Mouse (Mus musculus) hindbrain, embryonic 15.5 days (tissue): ENCODE results near the gene Krt8. TPM values are rescaled to one million over a fixed set of nuclear protein-coding genes. Genes with fewer than 3 reads are reported as not detected.
A peak's percentile ranks its signal among the peaks of the same experiment; 100 is the strongest.

Experiments used
- ATAC-seq: fragments of 200-750 bp; cut with Nextera tagmentation; 2 replicates; pipeline ENCODE4 v1.8.0; 2017; ENCODE audit warnings: low read depth, moderate number of reproducible peaks, moderate TSS enrichment; ENCODE audit not compliant: low FRiP score
- H3K27ac ChIP-seq: fragments of 300-500 bp; sonication (generic); replicated peaks from 2 replicates; pipeline ENCODE4 v1.5.1; 2015; ENCODE audit warnings: mild to moderate bottlenecking, inconsistent platforms
- H3K27me3 ChIP-seq: fragments of 300-500 bp; sonication (generic); 2 replicates; pipeline ENCODE4 v1.6.1; 2015; ENCODE audit warnings: control low read depth, inconsistent platforms
- H3K36me3 ChIP-seq: fragments of 300-500 bp; sonication (generic); 2 replicates; pipeline ENCODE4 v1.6.1; 2015; ENCODE audit warnings: control low read depth, inconsistent platforms
- H3K4me1 ChIP-seq: fragments of 300-500 bp; sonication (generic); replicated peaks from 2 replicates; pipeline ENCODE4 v1.6.1; 2015; ENCODE audit warnings: control low read depth, inconsistent platforms
- H3K4me2 ChIP-seq: fragments of 300-500 bp; sonication (generic); 2 replicates; pipeline ENCODE4 v1.6.1; 2015; ENCODE audit warnings: moderate library complexity, mild to moderate bottlenecking, inconsistent platforms
- H3K4me3 ChIP-seq: fragments of 300-500 bp; sonication (generic); 2 replicates; pipeline ENCODE4 v1.5.1; 2015; ENCODE audit warnings: mild to moderate bottlenecking, inconsistent platforms
- H3K9ac ChIP-seq: fragments of 300-500 bp; sonication (generic); 2 replicates; pipeline ENCODE4 v1.6.1; 2015; ENCODE audit warnings: inconsistent platforms
- H3K9me3 ChIP-seq: fragments of 300-500 bp; sonication (generic); 2 replicates; pipeline ENCODE4 v1.6.1; 2016; ENCODE audit warnings: control low read depth, inconsistent platforms
- WGBS: fragments of 180-500 bp; shearing (Covaris S2); methylation state at CpG from one replicate; pipeline ENCODE4 v1.1.7; 2015; 5-methylcytosine and 5-hydroxymethylcytosine counted together
- polyA plus RNA-seq: library from polyadenylated mRNA; unstranded; fragments of >200 nt; fragmentation: Nextera tagmentation; extraction: Ambion mirVana; gene quantifications from 2 replicates; pipeline ENCODE4 v1.2.1, GENCODE M21; 2015

The Krt8 gene
- polyA plus RNA-seq, 1 experiment from 2014 or later, result 4.6 TPM

- no peak overlapping the region for H3K9ac ChIP-seq
- H3K9me3 ChIP-seq, result no peaks in the 10 kb centered on the region
- WGBS, result 9% methylated on average over 19 of the region's 22 CpGs
- H3K27ac ChIP-seq, result no peak overlapping the region
- ATAC-seq, result no peak
- no peaks in the 10 kb centered on the region for H3K36me3 ChIP-seq
- no peak overlapping the region for H3K4me3 ChIP-seq
- peak overlapping the region; percentile 36 for H3K4me2 ChIP-seq
- peaks cover 47% of the 10 kb centered on the region for H3K27me3 ChIP-seq
- peaks cover 21% of the 10 kb centered on the region for H3K4me1 ChIP-seq
Measured at GRCm38 (mm10) chr15:102025136-102025872, 21.0 kb upstream of the Krt8 start.

GRCm38 (mm10) chr15:102023888-102024287, 19.6 kb upstream of the Krt8 start:
- no peak for ATAC-seq
- Histone ChIP-seq H3K36me3 (no peaks in the 10 kb centered on the region), H3K4me1 (peaks cover 21% of the 10 kb centered on the region), H3K27me3 (peaks cover 43% of the 10 kb centered on the region), H3K9me3 (no peaks in the 10 kb centered on the region), H3K4me3 (no peak overlapping the region), H3K27ac (no peak overlapping the region), H3K9ac (no peak overlapping the region), H3K4me2 (no peak overlapping the region)
- WGBS, result 65% methylated on average over 8 of the region's 8 CpGs

- Histone ChIP-seq H3K27ac (no peak overlapping the region), H3K4me3 (no peak overlapping the region), H3K4me1 (peaks cover 15% of the 10 kb centered on the region), H3K9ac (no peak overlapping the region), H3K9me3 (no peaks in the 10 kb centered on the region), H3K4me2 (no peak overlapping the region), H3K27me3 (peaks cover 30% of the 10 kb centered on the region), H3K36me3 (no peaks in the 10 kb centered on the region)
- ATAC-seq, result no peak
- 35% methylated on average over 8 of the region's 8 CpGs for WGBS
Measured at GRCm38 (mm10) chr15:102022481-102022880, 18.2 kb upstream of the Krt8 start.

GRCm38 (mm10) chr15:102017918-102018463, 13.7 kb upstream of the Krt8 start:
- Histone ChIP-seq H3K9ac (no peak overlapping the region), H3K4me2 (no peak overlapping the region), H3K27me3 (no peaks in the 10 kb centered on the region), H3K4me1 (peaks cover 3% of the 10 kb centered on the region; the same call in 1 of the 2 replicates), H3K27ac (no peak overlapping the region), H3K9me3 (no peaks in the 10 kb centered on the region), H3K36me3 (no peaks in the 10 kb centered on the region), H3K4me3 (no peak overlapping the region)
- ATAC-seq, result no peak
- WGBS, result 34% methylated on average over 7 of the region's 7 CpGs

- no peaks in the 10 kb centered on the region for H3K36me3 ChIP-seq
Measured at GRCm38 (mm10) chr15:102016787-102017186, 12.5 kb upstream of the Krt8 start.

GRCm38 (mm10) chr15:102016096-102016495, 11.8 kb upstream of the Krt8 start:
- no peaks in the 10 kb centered on the region for H3K27me3 ChIP-seq
- H3K4me1 ChIP-seq, result peaks cover 3% of the 10 kb centered on the region; the same call in 1 of the 2 replicates
- no peak for ATAC-seq
- WGBS, result 58% methylated on average over 3 of the region's 3 CpGs
- H3K4me2 ChIP-seq, result no peak overlapping the region
- H3K27ac ChIP-seq, result no peak overlapping the region
- no peak overlapping the region for H3K9ac ChIP-seq
- H3K4me3 ChIP-seq, result no peak overlapping the region
- no peaks in the 10 kb centered on the region for H3K36me3 ChIP-seq
- no peaks in the 10 kb centered on the region for H3K9me3 ChIP-seq

More at GRCm38 (mm10) chr15:102016787-102017186, 12.5 kb upstream of the Krt8 start:
- no peak overlapping the region for H3K9ac ChIP-seq
- peaks cover 3% of the 10 kb centered on the region; the same call in 1 of the 2 replicates for H3K4me1 ChIP-seq
- H3K4me3 ChIP-seq, result no peak overlapping the region
- no peak for ATAC-seq
- 29% methylated on average over 7 of the region's 7 CpGs for WGBS
- H3K27me3 ChIP-seq, result no peaks in the 10 kb centered on the region
- no peaks in the 10 kb centered on the region for H3K9me3 ChIP-seq
- no peak overlapping the region for H3K4me2 ChIP-seq
- no peak overlapping the region for H3K27ac ChIP-seq

GRCm38 (mm10) chr15:102014848-102015247, 10.6 kb upstream of the Krt8 start:
- H3K27me3 ChIP-seq, result no peaks in the 10 kb centered on the region
- H3K4me2 ChIP-seq, result no peak overlapping the region
- peaks cover 3% of the 10 kb centered on the region; the same call in 1 of the 2 replicates for H3K4me1 ChIP-seq
- no peak overlapping the region for H3K4me3 ChIP-seq
- no peak for ATAC-seq
- H3K36me3 ChIP-seq, result no peaks in the 10 kb centered on the region
- H3K27ac ChIP-seq, result no peak overlapping the region
- WGBS, result 61% methylated on average over 4 of the region's 4 CpGs
- H3K9ac ChIP-seq, result no peak overlapping the region
- H3K9me3 ChIP-seq, result no peaks in the 10 kb centered on the region

- Histone ChIP-seq H3K4me3 (no peak overlapping the region), H3K27me3 (no peaks in the 10 kb centered on the region), H3K9me3 (no peaks in the 10 kb centered on the region), H3K9ac (no peak overlapping the region), H3K36me3 (no peaks in the 10 kb centered on the region), H3K4me1 (peaks cover 3% of the 10 kb centered on the region; the same call in 1 of the 2 replicates), H3K27ac (no peak overlapping the region), H3K4me2 (no peak overlapping the region)
- 0 out of 2 replicates have a peak, but pooled peaks have one; percentile 28 for ATAC-seq
- WGBS, result 51% methylated on average over 3 of the region's 3 CpGs
Measured at GRCm38 (mm10) chr15:102013651-102014050, 9.4 kb upstream of the Krt8 start.

GRCm38 (mm10) chr15:102012260-102012765, 8.0 kb upstream of the Krt8 start:
- ATAC-seq, result no peak
- Histone ChIP-seq H3K4me1 (peaks cover 10% of the 10 kb centered on the region), H3K4me2 (no peak overlapping the region), H3K27ac (no peak overlapping the region), H3K4me3 (no peak overlapping the region), H3K27me3 (no peaks in the 10 kb centered on the region), H3K9me3 (no peaks in the 10 kb centered on the region), H3K36me3 (no peaks in the 10 kb centered on the region), H3K9ac (no peak overlapping the region)
- WGBS, result 46% methylated on average over 4 of the region's 4 CpGs

GRCm38 (mm10) chr15:102010569-102011245, 6.4 kb upstream of the Krt8 start:
- Histone ChIP-seq H3K9me3 (no peaks in the 10 kb centered on the region), H3K36me3 (no peaks in the 10 kb centered on the region), H3K4me1 (peaks cover 13% of the 10 kb centered on the region), H3K4me3 (no peak overlapping the region), H3K9ac (no peak overlapping the region), H3K27me3 (peaks cover 4% of the 10 kb centered on the region; the same call in 1 of the 2 replicates), H3K27ac (no peak overlapping the region), H3K4me2 (no peak overlapping the region)
- ATAC-seq, result no peak
- WGBS, result 61% methylated on average over 3 of the region's 3 CpGs

- H3K27ac ChIP-seq, result peak overlapping the region; percentile 56; the same call in 1 of the 2 replicates
- no peak overlapping the region for H3K9ac ChIP-seq
- ATAC-seq, result peak; percentile 46; the same call in 1 of the 2 replicates
- no peaks in the 10 kb centered on the region for H3K9me3 ChIP-seq
- WGBS, result 42% methylated on average over 12 of the region's 12 CpGs
- H3K27me3 ChIP-seq, result peaks cover 34% of the 10 kb centered on the region
- H3K4me3 ChIP-seq, result no peak overlapping the region
- no peaks in the 10 kb centered on the region for H3K36me3 ChIP-seq
- H3K4me1 ChIP-seq, result peaks cover 21% of the 10 kb centered on the region
- no peak overlapping the region for H3K4me2 ChIP-seq
Measured at GRCm38 (mm10) chr15:102007097-102008069, 3.1 kb upstream of the Krt8 start.
